Mouse (Mus musculus): Measurements from ENCODE around the gene Fras1. TPM values are rescaled to one million over a fixed set of nuclear protein-coding genes. Genes with fewer than 3 reads are reported as not detected.

Gene Fras1
- polyA plus RNA-seq, 1 experiment from 2014 or later: 20.0 TPM

DNA sequence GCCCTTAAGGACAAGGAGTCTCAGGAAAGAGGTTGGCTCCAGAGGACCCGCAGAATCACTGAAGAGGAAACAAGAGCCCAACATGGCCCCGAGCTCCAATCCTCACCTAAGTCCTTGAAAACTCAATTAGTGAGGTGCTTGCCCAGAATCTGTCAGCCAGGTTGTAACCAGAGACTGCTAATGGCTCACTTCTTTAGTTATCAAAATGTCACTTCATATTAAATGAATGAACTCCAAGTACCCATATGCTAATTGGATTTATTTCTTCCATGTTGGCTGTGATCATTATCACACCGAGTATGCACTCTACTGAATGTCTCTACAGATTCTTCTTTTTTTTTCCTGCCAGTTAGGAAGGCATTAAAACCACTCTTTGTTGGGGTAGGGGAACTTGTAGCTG is 47.8 kb downstream of the Fras1 start:
- H3K4me2 ChIP-seq (replicated peaks; ENCODE audit: low read depth, low read length): no peak overlapping the region
- no peak overlapping the region for H3K9ac ChIP-seq (ENCODE audit: low read depth, low read length)
- no peak for ATAC-seq (ENCODE audit: low FRiP score)
- DNase-seq (ENCODE audit: low spot score): no peak
- no peak overlapping the region for H3K4me3 ChIP-seq (ENCODE audit: low read depth, low read length)
- H3K27ac ChIP-seq (ENCODE audit: low read depth, low read length): no peak overlapping the region
- no peaks in the 10 kb centered on the region for H3K27me3 ChIP-seq (ENCODE audit: control insufficient read depth, insufficient read depth, low read length)
- no peaks in the 10 kb centered on the region for H3K9me3 ChIP-seq (ENCODE audit: control insufficient read depth, low read length)
- no peaks in the 10 kb centered on the region for H3K4me1 ChIP-seq (replicated peaks; ENCODE audit: control insufficient read depth, insufficient read depth, low read length)
- no peaks in the 10 kb centered on the region for H3K36me3 ChIP-seq (ENCODE audit: control insufficient read depth, insufficient read depth, low read length)
- 86% methylated on average over 3 of the region's 3 CpGs for WGBS

DNA sequence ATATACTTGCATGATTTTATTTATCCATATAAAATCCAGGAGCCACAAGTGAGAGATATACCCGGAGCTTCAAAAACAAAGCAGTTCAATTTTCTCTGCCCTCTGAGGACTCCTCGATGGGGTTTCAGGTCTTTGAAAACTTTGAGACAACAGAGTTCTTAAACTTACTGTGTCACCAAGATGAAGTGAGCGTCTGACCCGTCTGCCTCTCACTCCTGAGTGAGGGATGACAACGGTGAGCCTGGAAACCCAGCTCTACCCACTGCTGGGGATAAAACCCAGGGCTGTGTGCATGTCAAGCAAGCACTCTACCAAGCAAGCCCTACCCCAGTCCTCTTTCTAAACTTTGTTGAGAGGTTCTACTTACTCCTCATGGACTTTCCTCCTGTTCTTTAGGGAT is 49.0 kb downstream of the Fras1 start:
- Histone ChIP-seq H3K4me3 (ENCODE audit: low read depth, low read length) (no peak overlapping the region), H3K27ac (ENCODE audit: low read depth, low read length) (no peak overlapping the region), H3K9me3 (ENCODE audit: control insufficient read depth, low read length) (no peaks in the 10 kb centered on the region), H3K4me2 (replicated peaks; ENCODE audit: low read depth, low read length) (no peak overlapping the region), H3K9ac (ENCODE audit: low read depth, low read length) (no peak overlapping the region), H3K36me3 (ENCODE audit: control insufficient read depth, insufficient read depth, low read length) (no peaks in the 10 kb centered on the region), H3K27me3 (ENCODE audit: control insufficient read depth, insufficient read depth, low read length) (no peaks in the 10 kb centered on the region), H3K4me1 (replicated peaks; ENCODE audit: control insufficient read depth, insufficient read depth, low read length) (no peaks in the 10 kb centered on the region)
- 87% methylated on average over 5 of the region's 5 CpGs for WGBS
- ATAC-seq (ENCODE audit: low FRiP score) (no peak), DNase-seq (ENCODE audit: low spot score) (no peak)

DNA sequence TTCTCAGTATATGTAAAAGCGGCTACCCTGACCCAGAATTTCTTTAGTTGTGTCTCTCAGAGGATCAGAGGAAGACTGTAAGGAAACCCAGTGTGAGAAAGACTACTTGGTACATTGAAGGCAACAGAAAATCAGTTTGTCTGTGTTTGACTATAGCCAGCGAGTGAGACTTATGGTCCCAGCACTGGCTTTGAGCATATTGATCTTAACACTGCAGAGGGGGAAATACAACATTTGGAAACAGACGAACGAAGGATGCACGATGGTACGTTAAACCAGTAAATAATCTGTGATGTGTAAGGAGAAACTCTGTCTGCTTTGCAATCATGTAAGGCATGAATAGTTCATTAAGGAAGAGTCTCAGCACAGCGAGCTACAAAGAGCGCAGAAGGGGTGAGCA is 51.6 kb downstream of the Fras1 start:
- Histone ChIP-seq H3K9ac (ENCODE audit: low read depth, low read length) (no peak overlapping the region), H3K27ac (ENCODE audit: low read depth, low read length) (no peak overlapping the region), H3K4me2 (replicated peaks; ENCODE audit: low read depth, low read length) (no peak overlapping the region), H3K4me1 (replicated peaks; ENCODE audit: control insufficient read depth, insufficient read depth, low read length) (no peaks in the 10 kb centered on the region), H3K36me3 (ENCODE audit: control insufficient read depth, insufficient read depth, low read length) (no peaks in the 10 kb centered on the region), H3K4me3 (ENCODE audit: low read depth, low read length) (no peak overlapping the region), H3K27me3 (ENCODE audit: control insufficient read depth, insufficient read depth, low read length) (no peaks in the 10 kb centered on the region), H3K9me3 (ENCODE audit: control insufficient read depth, low read length) (no peaks in the 10 kb centered on the region)
- WGBS: 97% methylated on average over 8 of the region's 8 CpGs
- ATAC-seq (ENCODE audit: low FRiP score): no peak
- DNase-seq (ENCODE audit: low spot score): no peak

DNA sequence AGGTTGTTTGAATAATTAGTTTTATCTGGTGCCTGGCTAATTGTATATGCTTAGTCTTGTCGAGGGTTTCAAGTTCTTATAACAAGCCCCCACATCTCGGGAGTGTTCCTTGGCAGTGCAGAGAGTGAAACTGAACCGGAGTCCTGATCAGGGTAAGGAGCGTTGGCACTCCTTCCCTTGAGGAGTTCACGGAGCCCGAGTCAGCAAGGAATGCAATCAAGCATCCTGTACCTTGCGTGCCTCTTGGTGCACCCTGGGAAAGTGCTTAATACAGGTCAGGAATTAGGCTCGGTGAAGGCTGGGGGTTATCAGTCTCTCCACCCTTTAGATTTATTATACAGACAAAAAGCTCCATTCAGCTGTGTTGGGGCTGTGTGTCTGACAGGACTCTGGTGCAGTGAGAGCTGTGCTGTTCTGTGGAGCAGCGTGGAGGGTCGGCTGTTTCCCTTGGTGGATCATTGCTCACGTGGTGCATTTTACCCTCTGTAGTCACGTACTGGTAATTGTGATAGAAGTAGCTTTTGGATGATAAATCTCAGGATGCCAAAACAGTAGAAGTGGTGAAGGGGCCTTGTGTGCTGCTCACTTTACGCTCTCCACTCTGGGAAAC is 55.9 kb downstream of the Fras1 start:
- H3K4me1 ChIP-seq (replicated peaks; ENCODE audit: control insufficient read depth, insufficient read depth, low read length): no peaks in the 10 kb centered on the region
- no peaks in the 10 kb centered on the region for H3K9me3 ChIP-seq (ENCODE audit: control insufficient read depth, low read length)
- H3K9ac ChIP-seq (ENCODE audit: low read depth, low read length): no peak overlapping the region
- no peak overlapping the region for H3K4me2 ChIP-seq (replicated peaks; ENCODE audit: low read depth, low read length)
- no peaks in the 10 kb centered on the region for H3K27me3 ChIP-seq (ENCODE audit: control insufficient read depth, insufficient read depth, low read length)
- H3K36me3 ChIP-seq (ENCODE audit: control insufficient read depth, insufficient read depth, low read length): no peaks in the 10 kb centered on the region
- WGBS: 85% methylated on average over 13 of the region's 13 CpGs
- no peak overlapping the region for H3K27ac ChIP-seq (ENCODE audit: low read depth, low read length)
- ATAC-seq (ENCODE audit: low FRiP score) (no peak), DNase-seq (ENCODE audit: low spot score) (no peak)
- H3K4me3 ChIP-seq (ENCODE audit: low read depth, low read length): no peak overlapping the region

DNA sequence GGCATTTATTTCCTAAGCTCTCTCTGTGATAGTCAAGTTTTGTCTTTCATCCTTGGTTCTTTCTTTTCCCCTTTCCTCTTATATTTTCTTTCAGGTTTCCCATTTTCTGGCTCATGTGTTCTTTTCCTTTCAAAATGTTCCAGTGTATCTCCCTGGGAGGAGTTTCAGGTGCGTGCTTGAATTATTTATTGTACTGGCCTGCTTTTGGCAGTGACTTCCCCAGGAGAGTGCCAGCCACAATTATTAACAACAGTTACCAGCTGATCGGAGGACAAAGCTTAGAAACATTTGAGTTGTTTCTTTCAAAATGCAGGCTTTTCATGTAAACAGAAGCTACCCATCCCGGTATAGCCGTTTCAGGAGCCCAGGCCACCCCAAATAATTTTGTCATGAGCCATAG is 64.1 kb downstream of the Fras1 start:
- Histone ChIP-seq H3K36me3 (ENCODE audit: control insufficient read depth, insufficient read depth, low read length) (no peaks in the 10 kb centered on the region), H3K9me3 (ENCODE audit: control insufficient read depth, low read length) (no peaks in the 10 kb centered on the region), H3K27me3 (ENCODE audit: control insufficient read depth, insufficient read depth, low read length) (no peaks in the 10 kb centered on the region), H3K4me3 (ENCODE audit: low read depth, low read length) (no peak overlapping the region), H3K4me2 (replicated peaks; ENCODE audit: low read depth, low read length) (no peak overlapping the region), H3K9ac (ENCODE audit: low read depth, low read length) (no peak overlapping the region), H3K4me1 (replicated peaks; ENCODE audit: control insufficient read depth, insufficient read depth, low read length) (no peaks in the 10 kb centered on the region), H3K27ac (ENCODE audit: low read depth, low read length) (no peak overlapping the region)
- no peak for DNase-seq (ENCODE audit: low spot score)
- ATAC-seq (ENCODE audit: low FRiP score): no peak
- WGBS: 91% methylated on average over 4 of the region's 4 CpGs

DNA sequence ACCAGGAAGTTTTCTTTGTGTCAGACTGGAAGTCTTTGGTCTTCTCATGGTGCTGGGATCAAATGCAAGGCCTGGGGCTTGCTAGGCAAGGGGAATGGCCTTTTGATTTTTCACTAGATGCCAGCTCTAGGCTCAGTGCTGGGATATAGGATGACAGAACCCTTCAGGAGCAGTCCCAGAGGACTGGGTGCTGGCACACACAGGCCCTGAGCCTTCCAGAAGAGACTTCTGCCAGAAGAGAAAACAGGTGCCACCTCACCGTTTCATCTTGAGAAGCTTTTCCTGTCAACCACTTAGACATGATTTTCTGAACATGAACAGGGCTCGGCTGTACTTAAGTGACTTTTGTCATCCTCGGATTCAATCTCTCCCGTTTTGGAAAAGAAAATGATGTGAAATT is 66.1 kb downstream of the Fras1 start:
- H3K9ac ChIP-seq (ENCODE audit: low read depth, low read length): no peak overlapping the region

DNA sequence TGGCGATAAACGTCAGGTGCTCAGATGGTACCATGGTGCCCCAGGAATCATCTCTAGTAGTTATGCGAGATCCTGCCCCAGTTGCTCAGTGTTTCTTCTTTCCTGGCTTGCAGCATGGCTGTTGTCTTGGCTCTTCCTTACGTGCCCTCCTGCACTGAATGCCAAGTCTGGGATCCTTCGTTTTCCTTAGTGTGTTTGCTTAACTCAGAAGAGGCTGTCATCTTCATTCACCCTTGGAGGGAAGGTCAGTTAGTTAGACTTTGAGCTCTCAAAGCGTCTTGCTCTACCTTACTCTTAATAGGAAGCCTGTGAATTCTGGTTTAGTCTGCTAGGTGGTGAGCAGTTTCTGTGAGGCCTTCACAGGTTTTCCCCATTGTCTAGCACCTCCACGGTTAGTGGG is 73.7 kb downstream of the Fras1 start:
- Histone ChIP-seq H3K27ac (ENCODE audit: low read depth, low read length) (no peak overlapping the region), H3K36me3 (ENCODE audit: control insufficient read depth, insufficient read depth, low read length) (no peaks in the 10 kb centered on the region), H3K4me2 (replicated peaks; ENCODE audit: low read depth, low read length) (no peak overlapping the region), H3K4me3 (ENCODE audit: low read depth, low read length) (no peak overlapping the region), H3K9me3 (ENCODE audit: control insufficient read depth, low read length) (no peaks in the 10 kb centered on the region), H3K9ac (ENCODE audit: low read depth, low read length) (no peak overlapping the region), H3K27me3 (ENCODE audit: control insufficient read depth, insufficient read depth, low read length) (no peaks in the 10 kb centered on the region), H3K4me1 (replicated peaks; ENCODE audit: control insufficient read depth, insufficient read depth, low read length) (no peaks in the 10 kb centered on the region)
- no peak for ATAC-seq (ENCODE audit: low FRiP score)
- WGBS: 87% methylated on average over 7 of the region's 7 CpGs
- no peak for DNase-seq (ENCODE audit: low spot score)

More for the DNA sequence above, 66.1 kb downstream of the Fras1 start:
- Histone ChIP-seq H3K4me2 (replicated peaks; ENCODE audit: low read depth, low read length) (no peak overlapping the region), H3K4me1 (replicated peaks; ENCODE audit: control insufficient read depth, insufficient read depth, low read length) (no peaks in the 10 kb centered on the region), H3K27ac (ENCODE audit: low read depth, low read length) (no peak overlapping the region), H3K36me3 (ENCODE audit: control insufficient read depth, insufficient read depth, low read length) (no peaks in the 10 kb centered on the region), H3K27me3 (ENCODE audit: control insufficient read depth, insufficient read depth, low read length) (no peaks in the 10 kb centered on the region), H3K9me3 (ENCODE audit: control insufficient read depth, low read length) (no peaks in the 10 kb centered on the region), H3K4me3 (ENCODE audit: low read depth, low read length) (no peak overlapping the region)
- 90% methylated on average over 4 of the region's 4 CpGs for WGBS
- DNase-seq (ENCODE audit: low spot score): no peak
- no peak for ATAC-seq (ENCODE audit: low FRiP score)

DNA sequence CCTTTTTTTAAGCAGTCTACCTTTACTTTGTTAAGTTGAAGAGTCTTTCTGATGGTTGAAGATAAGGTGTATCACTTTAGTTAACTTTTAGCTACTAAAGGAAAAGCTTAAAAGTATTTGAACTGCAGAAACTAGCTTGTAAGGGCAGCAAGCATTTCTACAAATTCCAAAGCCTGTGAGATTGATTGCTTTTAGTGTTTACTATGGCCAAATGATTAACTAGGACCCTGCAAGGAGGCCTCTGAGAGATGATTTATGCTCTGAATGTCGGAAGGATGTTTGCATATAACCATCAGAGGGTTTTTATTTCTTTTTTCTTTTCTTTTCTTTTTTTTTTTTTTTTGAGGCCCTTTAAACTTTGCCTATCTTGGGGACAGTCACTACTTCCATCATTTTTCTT is 78.3 kb downstream of the Fras1 start:
- Histone ChIP-seq H3K27me3 (ENCODE audit: control insufficient read depth, insufficient read depth, low read length) (no peaks in the 10 kb centered on the region), H3K9me3 (ENCODE audit: control insufficient read depth, low read length) (no peaks in the 10 kb centered on the region), H3K4me3 (ENCODE audit: low read depth, low read length) (no peak overlapping the region), H3K9ac (ENCODE audit: low read depth, low read length) (no peak overlapping the region), H3K4me2 (replicated peaks; ENCODE audit: low read depth, low read length) (no peak overlapping the region), H3K27ac (ENCODE audit: low read depth, low read length) (no peak overlapping the region), H3K36me3 (ENCODE audit: control insufficient read depth, insufficient read depth, low read length) (no peaks in the 10 kb centered on the region), H3K4me1 (replicated peaks; ENCODE audit: control insufficient read depth, insufficient read depth, low read length) (no peaks in the 10 kb centered on the region)
- DNase-seq (ENCODE audit: low spot score) (no peak), ATAC-seq (ENCODE audit: low FRiP score) (no peak)
- WGBS: 68% methylated on average over 1 of the region's 1 CpGs

DNA sequence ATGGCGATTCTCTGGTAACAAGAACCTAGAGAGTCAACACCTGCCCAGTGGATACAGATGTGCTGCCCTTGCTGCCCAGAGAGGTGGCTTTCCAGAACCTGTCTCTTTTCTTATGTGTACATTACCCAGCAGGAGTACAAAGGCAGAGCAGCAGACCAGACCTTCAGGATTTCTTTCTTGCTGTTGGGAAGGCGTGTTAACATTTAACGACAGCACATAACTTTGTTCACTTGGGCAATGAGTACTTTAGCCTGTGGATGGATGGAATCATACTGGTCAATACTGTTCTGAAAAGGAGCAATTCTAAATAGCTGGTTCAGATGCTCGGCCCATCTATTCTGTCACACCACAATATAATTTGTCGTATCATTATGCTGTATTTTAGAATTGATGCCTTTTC is 79.6 kb downstream of the Fras1 start:
- no peaks in the 10 kb centered on the region for H3K36me3 ChIP-seq (ENCODE audit: control insufficient read depth, insufficient read depth, low read length)
- DNase-seq (ENCODE audit: low spot score) (no peak), ATAC-seq (ENCODE audit: low FRiP score) (no peak)
- 91% methylated on average over 5 of the region's 5 CpGs for WGBS
- no peaks in the 10 kb centered on the region for H3K9me3 ChIP-seq (ENCODE audit: control insufficient read depth, low read length)
- H3K4me1 ChIP-seq (replicated peaks; ENCODE audit: control insufficient read depth, insufficient read depth, low read length): no peaks in the 10 kb centered on the region
- H3K27ac ChIP-seq (ENCODE audit: low read depth, low read length): no peak overlapping the region
- no peak overlapping the region for H3K4me3 ChIP-seq (ENCODE audit: low read depth, low read length)
- H3K27me3 ChIP-seq (ENCODE audit: control insufficient read depth, insufficient read depth, low read length): no peaks in the 10 kb centered on the region
- H3K4me2 ChIP-seq (replicated peaks; ENCODE audit: low read depth, low read length): no peak overlapping the region
- no peak overlapping the region for H3K9ac ChIP-seq (ENCODE audit: low read depth, low read length)

All from hindbrain, embryonic 11.5 days (tissue).